Mouse (Mus musculus) embryonic fibroblast, embryonic 13.5 days (primary cell): ENCODE measurements around the gene Tnrc6b.

Experiments used
- CTCF ChIP-seq: IDR thresholded peaks from 2 replicates; pipeline ENCODE4 v1.5.1; 2011; ENCODE audit warnings: mild to moderate bottlenecking, control low read depth, low read length, moderate library complexity, borderline replicate concordance; ENCODE audit not compliant: insufficient read depth
- POLR2A ChIP-seq: IDR thresholded peaks from 2 replicates; pipeline ENCODE4 v1.6.1; 2011; ENCODE audit warnings: low read depth, mild to moderate bottlenecking, control low read depth, low read length, moderate library complexity

GRCm38 (mm10) chr15:80682343-80682742, 28.8 kb upstream of the Tnrc6b start:
- no peak for TF ChIP-seq POLR2A
- no peak for TF ChIP-seq CTCF
